Mouse (Mus musculus): ENCODE measurements around the gene Syde2. TPM values are rescaled to one million over a fixed set of nuclear protein-coding genes. Genes with fewer than 3 reads are reported as not detected.
"Not testable (repeated sequence)": the region's sequence is repeated elsewhere in the genome, so short reads cannot be mapped to it uniquely, and the experiment has no call there.

Gene Syde2
- total RNA-seq, 4 experiments from 2014 or later: 16.7 to 21.8 (median 19.0) TPM

- DNase-seq (ENCODE audit: low spot score): not testable (repeated sequence)
Observed at GRCm38 (mm10) chr3:145965583-145965982, 22.1 kb upstream of the Syde2 start.

GRCm38 (mm10) chr3:145966806-145967205 lies 20.9 kb upstream of the Syde2 start:
- no peak for DNase-seq (ENCODE audit: low spot score)

- no peak for DNase-seq (ENCODE audit: low spot score)
Observed at GRCm38 (mm10) chr3:145969031-145969501, 18.6 kb upstream of the Syde2 start.

- no peak for DNase-seq (ENCODE audit: low spot score)
Observed at GRCm38 (mm10) chr3:145971501-145971900, 16.2 kb upstream of the Syde2 start.

- DNase-seq (ENCODE audit: low spot score): no peak
Observed at GRCm38 (mm10) chr3:145974986-145975385, 12.7 kb upstream of the Syde2 start.

GRCm38 (mm10) chr3:145985333-145985925 lies 2.2 kb upstream of the Syde2 start:
- no peak for DNase-seq (ENCODE audit: low spot score)

GRCm38 (mm10) chr3:145986317-145987001 lies 1.2 kb upstream of the Syde2 start:
- DNase-seq (ENCODE audit: low spot score): no peak

- DNase-seq (ENCODE audit: low spot score): peak; percentile 77
Observed at GRCm38 (mm10) chr3:145987970-145988683, 457 bp downstream of the Syde2 start.

- DNase-seq (ENCODE audit: low spot score): no peak
Observed at GRCm38 (mm10) chr3:145988684-145989575, 1.3 kb downstream of the Syde2 start.

GRCm38 (mm10) chr3:145989576-145990081 lies 2.0 kb downstream of the Syde2 start:
- DNase-seq (ENCODE audit: low spot score): no peak

GRCm38 (mm10) chr3:145991130-145991529 lies 3.5 kb downstream of the Syde2 start:
- no peak for DNase-seq (ENCODE audit: low spot score)

GRCm38 (mm10) chr3:145991976-145992730 lies 4.5 kb downstream of the Syde2 start:
- no peak for DNase-seq (ENCODE audit: low spot score)

- peak; percentile 83 for DNase-seq (ENCODE audit: low spot score)
Observed at GRCm38 (mm10) chr3:145992796-145993195, 5.1 kb downstream of the Syde2 start.

GRCm38 (mm10) chr3:145993481-145994201 lies 6.0 kb downstream of the Syde2 start:
- DNase-seq (ENCODE audit: low spot score): no peak

- peak; percentile 28 for DNase-seq (ENCODE audit: low spot score)
Observed at GRCm38 (mm10) chr3:145995489-145995888, 7.8 kb downstream of the Syde2 start.

- not testable (repeated sequence) for DNase-seq (ENCODE audit: low spot score)
Observed at GRCm38 (mm10) chr3:145996539-145996938, 8.9 kb downstream of the Syde2 start.

GRCm38 (mm10) chr3:146004347-146005051 lies 16.8 kb downstream of the Syde2 start:
- DNase-seq (ENCODE audit: low spot score): no peak

- DNase-seq (ENCODE audit: low spot score): no peak
Observed at GRCm38 (mm10) chr3:146007872-146008271, 20.2 kb downstream of the Syde2 start.
